Mouse (Mus musculus) limb, embryonic 13.5 days (tissue): ENCODE measurements around the gene Gngt2. TPM values are rescaled to one million over a fixed set of nuclear protein-coding genes. Genes with fewer than 3 reads are reported as not detected.

ENCODE experiments used
- ATAC-seq: fragments of 200-750 bp; cut with Nextera tagmentation; 2 replicates; pipeline ENCODE4 v1.8.0; 2017; ENCODE audit warnings: low read depth, moderate number of reproducible peaks, moderate TSS enrichment; ENCODE audit not compliant: low FRiP score
- H3K27ac ChIP-seq: fragments of 300-500 bp; sonication (generic); 2 replicates; pipeline ENCODE4 v1.5.1; 2015; ENCODE audit warnings: inconsistent platforms, mild to moderate bottlenecking, moderate library complexity
- H3K27me3 ChIP-seq: fragments of 300-500 bp; sonication (generic); 2 replicates; pipeline ENCODE4 v1.6.1; 2015; ENCODE audit warnings: mild to moderate bottlenecking, inconsistent platforms
- H3K36me3 ChIP-seq: fragments of 300-500 bp; sonication (generic); 2 replicates; pipeline ENCODE4 v1.6.1; 2015; ENCODE audit warnings: inconsistent platforms, mild to moderate bottlenecking, moderate library complexity
- H3K4me1 ChIP-seq: fragments of 300-500 bp; sonication (generic); 2 replicates; pipeline ENCODE4 v1.6.1; 2015; ENCODE audit warnings: inconsistent platforms
- H3K4me2 ChIP-seq: fragments of 300-500 bp; sonication (generic); replicated peaks from 2 replicates; pipeline ENCODE4 v1.6.1; 2015; ENCODE audit warnings: inconsistent platforms, mild to moderate bottlenecking, moderate library complexity
- H3K4me3 ChIP-seq: fragments of 300-500 bp; sonication (generic); 2 replicates; pipeline ENCODE4 v1.5.1; 2015; ENCODE audit warnings: moderate library complexity, mild to moderate bottlenecking, inconsistent platforms
- H3K9ac ChIP-seq: fragments of 300-500 bp; sonication (generic); 2 replicates; pipeline ENCODE4 v1.6.1; 2015; ENCODE audit warnings: mild to moderate bottlenecking, inconsistent platforms
- H3K9me3 ChIP-seq: fragments of 300-500 bp; sonication (generic); 2 replicates; pipeline ENCODE4 v1.6.1; 2016; ENCODE audit warnings: inconsistent platforms
- WGBS: fragments of 180-500 bp; shearing (Covaris S2); methylation state at CpG from one replicate; pipeline ENCODE4 v1.1.7; 2015; 5-methylcytosine and 5-hydroxymethylcytosine counted together
- polyA plus RNA-seq: library from polyadenylated mRNA; unstranded; fragments of >200 nt; fragmentation: Nextera tagmentation; extraction: Ambion mirVana; gene quantifications from 2 replicates; pipeline ENCODE4 v1.2.1, GENCODE M21; 2015

Gene Gngt2
- polyA plus RNA-seq, 1 experiment from 2014 or later = 11.2 TPM

- no peaks in the 10 kb centered on the region for H3K4me1 ChIP-seq
- peaks cover 12% of the 10 kb centered on the region for H3K9me3 ChIP-seq
- H3K27ac ChIP-seq = no peak overlapping the region
- H3K4me2 ChIP-seq = no peak overlapping the region
- H3K9ac ChIP-seq = no peak overlapping the region
- 72% methylated on average over 4 of the region's 4 CpGs for WGBS
- no peaks in the 10 kb centered on the region for H3K27me3 ChIP-seq
- no peak overlapping the region for H3K4me3 ChIP-seq
- ATAC-seq = no peak
- no peaks in the 10 kb centered on the region for H3K36me3 ChIP-seq
Observed at GRCm38 (mm10) chr11:95812224-95812623, 24.8 kb upstream of the Gngt2 start.

GRCm38 (mm10) chr11:95814101-95814500 lies 22.9 kb upstream of the Gngt2 start:
- H3K4me2 ChIP-seq = no peak overlapping the region
- H3K9me3 ChIP-seq = peaks cover 6% of the 10 kb centered on the region; the same call in 1 of the 2 replicates
- H3K27me3 ChIP-seq = no peaks in the 10 kb centered on the region
- no peak overlapping the region for H3K27ac ChIP-seq
- H3K9ac ChIP-seq = no peak overlapping the region
- no peak overlapping the region for H3K4me3 ChIP-seq
- WGBS = 88% methylated on average over 2 of the region's 2 CpGs
- ATAC-seq = no peak
- H3K36me3 ChIP-seq = no peaks in the 10 kb centered on the region
- no peaks in the 10 kb centered on the region for H3K4me1 ChIP-seq

GRCm38 (mm10) chr11:95814857-95815256 lies 22.2 kb upstream of the Gngt2 start:
- Histone ChIP-seq H3K9me3 (peaks cover 6% of the 10 kb centered on the region; the same call in 1 of the 2 replicates), H3K9ac (no peak overlapping the region), H3K27me3 (no peaks in the 10 kb centered on the region), H3K36me3 (no peaks in the 10 kb centered on the region), H3K4me3 (no peak overlapping the region), H3K4me1 (no peaks in the 10 kb centered on the region), H3K4me2 (no peak overlapping the region), H3K27ac (no peak overlapping the region)
- no peak for ATAC-seq
- WGBS = 60% methylated on average over 5 of the region's 5 CpGs

- H3K4me3 ChIP-seq = no peak overlapping the region
- no peak overlapping the region for H3K27ac ChIP-seq
- H3K9me3 ChIP-seq = peaks cover 6% of the 10 kb centered on the region; the same call in 1 of the 2 replicates
- no peaks in the 10 kb centered on the region for H3K4me1 ChIP-seq
- H3K36me3 ChIP-seq = no peaks in the 10 kb centered on the region
- no peak for ATAC-seq
- 78% methylated on average over 9 of the region's 9 CpGs for WGBS
- H3K9ac ChIP-seq = no peak overlapping the region
- no peaks in the 10 kb centered on the region for H3K27me3 ChIP-seq
- H3K4me2 ChIP-seq = no peak overlapping the region
Observed at GRCm38 (mm10) chr11:95815412-95815811, 21.6 kb upstream of the Gngt2 start.

- H3K27ac ChIP-seq = no peak overlapping the region
- peaks cover 5% of the 10 kb centered on the region; the same call in 1 of the 2 replicates for H3K9me3 ChIP-seq
- H3K4me1 ChIP-seq = peaks cover 2% of the 10 kb centered on the region; the same call in 1 of the 2 replicates
- H3K36me3 ChIP-seq = no peaks in the 10 kb centered on the region
- no peak overlapping the region for H3K4me3 ChIP-seq
- no peak for ATAC-seq
- H3K9ac ChIP-seq = no peak overlapping the region
- peaks cover 14% of the 10 kb centered on the region for H3K27me3 ChIP-seq
- WGBS = 72% methylated on average over 8 of the region's 8 CpGs
- no peak overlapping the region for H3K4me2 ChIP-seq
Observed at GRCm38 (mm10) chr11:95819138-95819537, 17.9 kb upstream of the Gngt2 start.

- Histone ChIP-seq H3K36me3 (no peaks in the 10 kb centered on the region), H3K27ac (no peak overlapping the region), H3K27me3 (peaks cover 35% of the 10 kb centered on the region), H3K9ac (no peak overlapping the region; the same call in 1 of the 2 replicates), H3K4me3 (no peak overlapping the region), H3K9me3 (0 out of 2 replicates have a peak, but pooled peaks cover under 1% of the 10 kb centered on the region), H3K4me2 (no peak overlapping the region), H3K4me1 (peaks cover 10% of the 10 kb centered on the region; the same call in 1 of the 2 replicates)
- ATAC-seq = no peak
- 81% methylated on average over 3 of the region's 3 CpGs for WGBS
Observed at GRCm38 (mm10) chr11:95821511-95821910, 15.5 kb upstream of the Gngt2 start.

- Histone ChIP-seq H3K4me3 (no peak overlapping the region), H3K9me3 (no peaks in the 10 kb centered on the region), H3K27ac (no peak overlapping the region), H3K4me1 (peaks cover 10% of the 10 kb centered on the region; the same call in 1 of the 2 replicates), H3K4me2 (no peak overlapping the region), H3K9ac (no peak overlapping the region), H3K27me3 (peaks cover 44% of the 10 kb centered on the region), H3K36me3 (no peaks in the 10 kb centered on the region)
- 93% methylated on average over 4 of the region's 4 CpGs for WGBS
- no peak for ATAC-seq
Observed at GRCm38 (mm10) chr11:95822437-95822836, 14.6 kb upstream of the Gngt2 start.

GRCm38 (mm10) chr11:95824071-95824876 lies 12.7 kb upstream of the Gngt2 start, which contains the start of gene Phospho1:
TSS of gene Phospho1 (plus strand) at chr11:95824499.
- H3K27me3 ChIP-seq = peaks cover 61% of the 10 kb centered on the region
- H3K36me3 ChIP-seq = no peaks in the 10 kb centered on the region
- H3K27ac ChIP-seq = no peak within 1 kb of the TSS

GRCm38 (mm10) chr11:95824877-95825243 lies 12.2 kb upstream of the Gngt2 start:
- peak overlapping the region; percentile 71 for H3K9ac ChIP-seq
- H3K4me3 ChIP-seq = peak overlapping the region; percentile 63
- ATAC-seq = no peak
- H3K9me3 ChIP-seq = no peaks in the 10 kb centered on the region
- peak overlapping the region; percentile 98 for H3K4me2 ChIP-seq
- peaks cover 10% of the 10 kb centered on the region; the same call in 1 of the 2 replicates for H3K4me1 ChIP-seq
- no peak overlapping the region for H3K27ac ChIP-seq
- 2% methylated on average over 11 of the region's 11 CpGs for WGBS
- H3K36me3 ChIP-seq = no peaks in the 10 kb centered on the region
- H3K27me3 ChIP-seq = peaks cover 67% of the 10 kb centered on the region

More at GRCm38 (mm10) chr11:95824071-95824876, 12.7 kb upstream of the Gngt2 start, which contains the start of gene Phospho1:
- peak within 1 kb of the TSS; percentile 63 for H3K4me3 ChIP-seq
- no peaks in the 10 kb centered on the region for H3K9me3 ChIP-seq
- H3K9ac ChIP-seq = peak within 1 kb of the TSS; percentile 71
- under 1% methylated on average over 68 of the region's 78 CpGs for WGBS
- peak within 1 kb of the TSS; percentile 98 for H3K4me2 ChIP-seq
- peaks cover 10% of the 10 kb centered on the region; the same call in 1 of the 2 replicates for H3K4me1 ChIP-seq
- peak; percentile 97 for ATAC-seq

- ATAC-seq = no peak
- H3K4me3 ChIP-seq = no peak overlapping the region
- WGBS = 60% methylated on average over 3 of the region's 3 CpGs
Observed at GRCm38 (mm10) chr11:95825625-95826024, 11.4 kb upstream of the Gngt2 start.

GRCm38 (mm10) chr11:95826317-95827167 lies 10.5 kb upstream of the Gngt2 start:
- H3K27me3 ChIP-seq = peaks cover 84% of the 10 kb centered on the region
- peaks cover 25% of the 10 kb centered on the region for H3K4me1 ChIP-seq
- WGBS = 53% methylated on average over 6 of the region's 6 CpGs
- ATAC-seq = no peak
- no peak overlapping the region for H3K27ac ChIP-seq
- no peaks in the 10 kb centered on the region for H3K36me3 ChIP-seq
- no peak overlapping the region for H3K4me2 ChIP-seq
- H3K9me3 ChIP-seq = no peaks in the 10 kb centered on the region
- H3K9ac ChIP-seq = no peak overlapping the region
- no peak overlapping the region for H3K4me3 ChIP-seq

More at GRCm38 (mm10) chr11:95825625-95826024, 11.4 kb upstream of the Gngt2 start:
- H3K27me3 ChIP-seq = peaks cover 75% of the 10 kb centered on the region
- H3K9ac ChIP-seq = no peak overlapping the region
- no peaks in the 10 kb centered on the region for H3K36me3 ChIP-seq
- 0 out of 2 replicates have a peak overlapping the region, but pooled peaks have one; percentile 98 for H3K4me2 ChIP-seq
- no peaks in the 10 kb centered on the region for H3K9me3 ChIP-seq
- no peak overlapping the region for H3K27ac ChIP-seq
- peaks cover 15% of the 10 kb centered on the region for H3K4me1 ChIP-seq

- Histone ChIP-seq H3K4me1 (peaks cover 25% of the 10 kb centered on the region), H3K9ac (no peak overlapping the region), H3K9me3 (no peaks in the 10 kb centered on the region), H3K27me3 (peaks cover 87% of the 10 kb centered on the region), H3K27ac (no peak overlapping the region), H3K36me3 (no peaks in the 10 kb centered on the region), H3K4me3 (no peak overlapping the region), H3K4me2 (no peak overlapping the region)
- 29% methylated on average over 3 of the region's 3 CpGs for WGBS
- no peak for ATAC-seq
Observed at GRCm38 (mm10) chr11:95827168-95827447, 9.9 kb upstream of the Gngt2 start.
